Mouse (Mus musculus) bone marrow macrophage, adult 2 months (primary cell): ENCODE results near the gene Foxp4.

Source experiments
- CTCF ChIP-seq: IDR thresholded peaks from 2 replicates; pipeline ENCODE4 v1.5.1; 2012; ENCODE audit warnings: low read depth, mild to moderate bottlenecking, low read length, moderate library complexity
- POLR2A ChIP-seq: IDR thresholded peaks from 2 replicates; pipeline ENCODE4 v1.6.1; 2012; ENCODE audit warnings: mild to moderate bottlenecking, low read depth, low read length, borderline replicate concordance

DNA sequence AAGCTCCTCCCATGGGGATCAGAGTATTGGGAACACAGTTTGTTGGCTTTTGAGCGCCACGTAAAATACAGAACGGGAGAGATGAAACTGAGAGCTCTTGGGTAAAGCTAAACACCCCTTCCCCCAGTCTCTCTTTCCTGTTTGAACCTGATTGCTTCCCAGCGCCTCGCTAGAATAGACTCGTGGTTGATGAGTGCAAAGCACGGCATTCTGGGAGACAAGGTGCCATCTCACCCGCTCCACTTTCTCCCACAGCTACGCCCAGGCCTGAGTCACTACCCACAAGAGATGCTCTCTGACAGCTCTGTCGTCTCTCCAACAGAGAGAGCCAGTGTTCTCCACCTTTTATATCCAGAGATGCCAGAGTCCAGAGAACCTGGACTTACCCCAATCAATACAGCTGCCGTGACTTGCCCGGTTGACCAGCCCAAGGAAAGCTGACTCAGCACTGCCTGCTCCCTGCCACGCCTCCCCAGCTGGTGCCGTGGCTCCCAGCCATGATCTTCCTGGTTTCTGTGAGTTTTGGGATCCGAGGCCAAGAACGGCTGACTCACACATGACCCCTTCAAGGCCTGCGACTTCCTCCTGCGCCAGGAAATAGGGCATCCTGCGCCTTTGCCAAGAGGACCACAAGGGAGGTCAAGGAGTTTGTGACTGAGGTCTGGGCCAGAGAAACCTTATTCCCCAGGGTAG is 82.4 kb downstream of the Foxp4 start:
- no peak for TF ChIP-seq CTCF
- no peak for TF ChIP-seq POLR2A
